Mouse (Mus musculus) midbrain, embryonic 14.5 days (tissue): ENCODE measurements around the gene Vmn1r91. TPM values are rescaled to one million over a fixed set of nuclear protein-coding genes. Genes with fewer than 3 reads are reported as not detected.
"Not testable (repeated sequence)": the region's sequence is repeated elsewhere in the genome, so short reads cannot be mapped to it uniquely, and the experiment has no call there.

Source experiments
- ATAC-seq: fragments of 200-750 bp; cut with Nextera tagmentation; 2 replicates; pipeline ENCODE4 v1.8.0; 2017; ENCODE audit warnings: moderate number of reproducible peaks, moderate library complexity; ENCODE audit not compliant: low FRiP score, low TSS enrichment
- DNase-seq: peaks from one replicate; pipeline ENCODE4 v3.0.0-alpha.2; 2015
- H3K27ac ChIP-seq: fragments of 300-500 bp; sonication (generic); replicated peaks from 2 replicates; pipeline ENCODE4 v1.5.1; 2014; ENCODE audit warnings: mild to moderate bottlenecking, low read depth, low read length, moderate library complexity
- H3K27me3 ChIP-seq: fragments of 300-500 bp; sonication (generic); 2 replicates; pipeline ENCODE4 v1.6.1; 2014; ENCODE audit warnings: low read length, control low read depth, mixed read lengths; ENCODE audit not compliant: control insufficient read depth, insufficient read depth
- H3K36me3 ChIP-seq: fragments of 300-500 bp; sonication (generic); 2 replicates; pipeline ENCODE4 v1.6.1; 2014; ENCODE audit warnings: low read length, control low read depth; ENCODE audit not compliant: control insufficient read depth, insufficient read depth
- H3K4me1 ChIP-seq: fragments of 300-500 bp; sonication (generic); 2 replicates; pipeline ENCODE4 v1.6.1; 2014; ENCODE audit warnings: mild to moderate bottlenecking, antibody characterized with exemption, low read length, control low read depth; ENCODE audit not compliant: control insufficient read depth, insufficient read depth
- H3K4me2 ChIP-seq: fragments of 300-500 bp; sonication (generic); 2 replicates; pipeline ENCODE4 v1.6.1; 2014; ENCODE audit warnings: mild to moderate bottlenecking, low read length, moderate library complexity
- H3K4me3 ChIP-seq: fragments of 300-500 bp; sonication (generic); replicated peaks from 2 replicates; pipeline ENCODE4 v1.5.1; 2014; ENCODE audit warnings: low read depth, low read length
- H3K9ac ChIP-seq: fragments of 300-500 bp; sonication (generic); replicated peaks from 2 replicates; pipeline ENCODE4 v1.6.1; 2014; ENCODE audit warnings: mild to moderate bottlenecking, low read length, moderate library complexity
- H3K9me3 ChIP-seq: fragments of 300-500 bp; sonication (generic); 2 replicates; pipeline ENCODE4 v1.6.1; 2016; ENCODE audit warnings: low read length, control low read depth, mixed read lengths; ENCODE audit not compliant: control insufficient read depth
- WGBS: fragments of 180-500 bp; shearing (Covaris S2); extraction: QIAGEN DNeasy Blood & Tissue Kit; methylation state at CpG from one replicate; pipeline ENCODE4 v1.1.7; 2014; 5-methylcytosine and 5-hydroxymethylcytosine counted together
- polyA plus RNA-seq: library from polyadenylated mRNA; unstranded; fragments of >200 nt; fragmentation: Nextera tagmentation; extraction: Ambion mirVana; gene quantifications from 2 replicates; pipeline ENCODE4 v1.2.1, GENCODE M21; 2014

The Vmn1r91 gene
- not detected in 2 replicates for polyA plus RNA-seq

DNA sequence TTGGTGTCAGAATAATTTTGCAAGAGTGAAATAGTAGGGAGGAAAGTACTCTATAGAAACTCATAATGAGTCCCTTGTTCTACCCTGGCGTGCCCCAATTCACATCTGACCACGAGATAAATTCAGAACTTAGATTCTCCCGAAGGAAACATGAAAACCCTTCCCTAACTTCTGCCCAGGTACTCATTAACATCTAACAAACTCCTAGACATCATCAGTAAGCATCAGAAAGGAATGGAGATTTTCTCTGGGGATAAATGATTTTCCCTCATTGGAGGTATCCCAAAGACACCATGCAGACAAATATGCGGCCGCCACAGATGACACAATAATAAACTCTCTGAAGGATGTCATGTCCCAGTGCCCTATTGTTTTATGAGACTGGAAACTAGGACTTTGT is at the start of gene Vmn1r91:
TSS of gene Vmn1r91 (plus strand) at position 301 of the 400 bp plus-strand sequence.
- H3K27ac ChIP-seq, ATAC-seq, H3K36me3 ChIP-seq, H3K4me1 ChIP-seq, DNase-seq, H3K27me3 ChIP-seq, H3K9ac ChIP-seq, H3K9me3 ChIP-seq, H3K4me3 ChIP-seq, H3K4me2 ChIP-seq: not testable (repeated sequence)
- WGBS: 82% methylated on average over 5 of the region's 5 CpGs

DNA sequence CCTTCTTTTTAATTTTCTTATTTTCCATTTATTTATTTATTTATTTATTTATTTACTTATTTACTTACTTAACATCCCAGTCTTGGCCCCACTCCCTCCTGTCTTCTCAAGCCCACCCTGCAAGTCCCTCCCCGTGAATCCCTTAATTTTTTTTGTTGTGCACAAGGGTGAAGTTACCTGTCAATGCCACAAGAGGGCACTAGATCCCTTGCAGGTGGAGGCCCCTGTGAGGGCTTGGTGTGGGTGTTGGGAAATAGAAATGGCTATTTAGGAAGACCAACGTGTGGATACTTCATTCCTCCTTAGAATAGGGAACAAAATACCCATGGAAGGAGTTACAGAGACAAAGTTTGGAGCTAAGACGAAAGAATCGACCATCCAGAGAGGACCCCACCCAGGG is 35.4 kb upstream of the Vmn1r91 start:
- not testable (repeated sequence) for H3K4me2 ChIP-seq, H3K27me3 ChIP-seq, H3K36me3 ChIP-seq, H3K27ac ChIP-seq, H3K9me3 ChIP-seq, H3K4me3 ChIP-seq, H3K4me1 ChIP-seq, H3K9ac ChIP-seq, DNase-seq, ATAC-seq
- 63% methylated on average over 4 of the region's 4 CpGs for WGBS

DNA sequence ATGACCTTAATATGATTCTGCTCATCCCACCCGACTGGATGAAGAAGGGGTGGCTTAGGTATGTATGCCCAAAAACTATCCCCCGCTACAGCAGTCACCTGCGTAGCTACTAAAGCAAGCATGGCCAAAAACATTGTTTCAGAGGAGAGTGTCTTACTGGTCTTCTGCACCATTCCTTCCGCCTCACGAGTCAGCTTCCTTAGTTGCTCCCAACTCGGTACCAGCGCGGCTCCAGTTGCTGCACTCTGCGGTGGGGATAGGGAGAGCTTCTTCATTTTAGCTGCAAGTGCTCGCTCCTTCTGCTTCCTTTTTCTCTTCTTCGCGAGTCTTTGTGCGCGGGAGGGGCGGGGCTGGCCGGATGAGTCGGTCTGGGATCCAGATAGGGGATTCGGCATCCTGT is 21.4 kb upstream of the Vmn1r91 start:
- H3K9me3 ChIP-seq, DNase-seq: not testable (repeated sequence)
- 70% methylated on average over 18 of the region's 18 CpGs for WGBS

DNA sequence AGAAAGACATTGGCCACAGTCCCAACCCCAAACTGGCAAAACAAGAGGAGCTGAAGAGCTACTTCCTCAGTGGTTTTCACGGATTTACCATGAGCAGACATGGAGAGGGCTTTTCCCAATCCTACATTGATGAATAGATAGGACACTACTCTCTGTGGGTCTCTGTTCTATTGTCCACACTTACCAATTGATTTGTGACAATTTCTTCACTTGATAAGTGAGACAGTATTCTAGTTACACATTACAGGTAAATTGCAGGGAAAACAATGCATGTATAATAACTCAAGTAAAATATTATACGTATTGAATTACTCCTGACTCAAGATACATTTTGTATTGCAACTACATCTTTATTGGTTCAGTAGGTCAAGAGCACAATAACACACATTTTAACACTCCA is 23.0 kb downstream of the Vmn1r91 start, which contains the start of gene Gm16442:
TSS of gene Gm16442 (minus strand) at position 101 of the 400 bp plus-strand sequence.
- not testable (repeated sequence) for H3K4me2 ChIP-seq, H3K27me3 ChIP-seq, H3K9ac ChIP-seq, H3K27ac ChIP-seq, H3K36me3 ChIP-seq, DNase-seq, H3K9me3 ChIP-seq, H3K4me3 ChIP-seq, H3K4me1 ChIP-seq, ATAC-seq
- no CpG with 5 or more reads among the region's 2 CpGs for WGBS

More for the DNA sequence above, 21.4 kb upstream of the Vmn1r91 start:
- H3K9ac ChIP-seq, H3K27me3 ChIP-seq, H3K4me1 ChIP-seq, H3K4me2 ChIP-seq, H3K36me3 ChIP-seq, H3K27ac ChIP-seq, H3K4me3 ChIP-seq, ATAC-seq: not testable (repeated sequence)

DNA sequence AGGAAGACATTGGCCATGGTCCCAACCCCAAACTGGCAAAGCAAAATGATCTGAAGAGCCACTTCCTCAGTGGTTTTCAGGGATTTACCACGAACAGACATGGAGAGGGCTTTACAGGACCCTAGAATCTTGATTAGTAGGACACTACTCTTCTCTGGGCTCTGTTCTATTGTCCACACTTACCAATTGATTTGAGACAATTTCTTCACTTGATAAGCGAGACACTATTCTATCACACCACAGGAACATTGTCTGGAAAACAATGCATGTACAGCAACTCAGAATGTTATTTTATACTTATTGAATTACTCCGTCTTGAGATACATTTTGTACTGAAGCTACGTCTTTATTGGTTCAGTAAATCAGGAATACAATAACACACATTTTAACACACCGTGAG is 39.5 kb downstream of the Vmn1r91 start, which contains the start of gene Vmn1r93:
TSS of gene Vmn1r93 (minus strand) at position 101 of the 400 bp plus-strand sequence.
- not testable (repeated sequence) for ATAC-seq, H3K36me3 ChIP-seq, H3K27me3 ChIP-seq, H3K9ac ChIP-seq, H3K4me3 ChIP-seq, H3K4me1 ChIP-seq, H3K4me2 ChIP-seq, H3K27ac ChIP-seq, H3K9me3 ChIP-seq, DNase-seq
- WGBS: no CpG with 5 or more reads among the region's 5 CpGs

Other genes with a start within 250 kb of the Vmn1r91 start
- 9.9 and 13.6 TPM in 2 replicates for gene Gm19345, start 247.7 kb upstream of the Vmn1r91 start, polyA plus RNA-seq
- 0.90 TPM in 1 of 2 replicates, not detected in the other for gene Ceacam16, start 238.4 kb upstream of the Vmn1r91 start, polyA plus RNA-seq
- gene Ceacam19, start 211.7 kb upstream of the Vmn1r91 start, polyA plus RNA-seq: not detected in 2 replicates
- 4.9 and 8.2 TPM in 2 replicates for gene Pvr, start 178.5 kb upstream of the Vmn1r91 start, polyA plus RNA-seq
- not detected in 2 replicates for gene Igsf23, start 148.9 kb upstream of the Vmn1r91 start, polyA plus RNA-seq
- not detected in 2 replicates for gene Ceacam20, start 134.3 kb upstream of the Vmn1r91 start, polyA plus RNA-seq
- gene Nlrp9b, start 108.2 kb upstream of the Vmn1r91 start, polyA plus RNA-seq: not detected in 2 replicates
- not detected in 2 replicates for gene Gm16442, start 22.9 kb downstream of the Vmn1r91 start, polyA plus RNA-seq
- gene Vmn1r93, start 39.4 kb downstream of the Vmn1r91 start, polyA plus RNA-seq: not detected in 2 replicates
- gene Vmn1r94, start 68.7 kb downstream of the Vmn1r91 start, polyA plus RNA-seq: not detected in 2 replicates
- not detected in 2 replicates for gene Vmn1r95, start 94.0 kb downstream of the Vmn1r91 start, polyA plus RNA-seq
- not detected in 2 replicates for gene Gm6164, start 105.9 kb downstream of the Vmn1r91 start, polyA plus RNA-seq
- gene Gm4498, start 134.1 kb downstream of the Vmn1r91 start, polyA plus RNA-seq: not detected in 2 replicates
- not detected in 2 replicates for gene Gm5890, start 163.2 kb downstream of the Vmn1r91 start, polyA plus RNA-seq
- gene Gm4133, start 234.4 kb downstream of the Vmn1r91 start, polyA plus RNA-seq: not detected in 2 replicates